Mouse (Mus musculus): ENCODE measurements around the gene Phactr1.

GRCm38 (mm10) chr13:43023005-43023404 is 342.6 kb downstream of the Phactr1 start:
- no peak for TF ChIP-seq CTCF (IDR thresholded peaks at IDR 0.05; ENCODE audit: low read depth, low read length)
- no peak for TF ChIP-seq POLR2A (IDR thresholded peaks at IDR 0.05; ENCODE audit: extremely low read depth, insufficient read depth, low read length)
